Mouse (Mus musculus) ES-E14 (cell line): ENCODE data around the gene Cul1.

Experiments used
- CHD2 ChIP-seq: IDR thresholded peaks from 2 replicates; pipeline ENCODE4 v1.6.1; 2014; ENCODE audit warnings: mild to moderate bottlenecking, low read depth, low read length, inconsistent platforms
- ZC3H11A ChIP-seq: IDR thresholded peaks from 2 replicates; pipeline ENCODE4 v1.6.1; 2012; ENCODE audit warnings: low read depth, mild to moderate bottlenecking, inconsistent platforms, low read length, borderline replicate concordance

GRCm38 (mm10) chr6:47532547-47532946 lies 79.3 kb downstream of the Cul1 start:
- TF ChIP-seq ZC3H11A (no peak), CHD2 (no peak)
